Comparison of ENCODE assay signal across 8 mouse cellular contexts in genomic region chr1:182140370-182140769, GRCm38 (mm10). TPM values are rescaled to one million over a fixed set of nuclear protein-coding genes. Genes with fewer than 3 reads are reported as not detected.
DNase-seq lines count a peak whose midpoint lies in the region; ATAC-seq and TF ChIP-seq lines count a peak whose summit lies in the region.

No protein-coding gene starts in this region.

- H3K27me3 ChIP-seq in C2C12 (ENCODE audit: control insufficient read depth, insufficient read depth, insufficient read length): peaks cover 7% of the 10 kb centered on the region
- H3K27me3 ChIP-seq in heart, embryonic 14.5 days (ENCODE audit: control insufficient read depth, insufficient read depth, low read length): no peaks in the 10 kb centered on the region; the same call in 1 of the 2 replicates
- H3K27me3 ChIP-seq in liver, embryonic 12.5 days (replicated peaks): peaks cover 10% of the 10 kb centered on the region; the same call in 1 of the 2 replicates
- H3K27me3 ChIP-seq in neural tube, embryonic 11.5 days (ENCODE audit: control insufficient read depth, insufficient read depth, low read length): no peaks in the 10 kb centered on the region
- no peaks in the 10 kb centered on the region for H3K27me3 ChIP-seq in stomach, embryonic 16.5 days (ENCODE audit: control insufficient read depth, insufficient read depth, low read length)

- H3K4me2 ChIP-seq in heart, embryonic 14.5 days (ENCODE audit: low read length): peak overlapping the region; percentile 39
- peak overlapping the region; percentile 33; the same call in 1 of the 2 replicates for H3K4me2 ChIP-seq in liver, embryonic 12.5 days
- H3K4me2 ChIP-seq in neural tube, embryonic 11.5 days (ENCODE audit: low read depth): no peak overlapping the region
- 0 out of 2 replicates have a peak overlapping the region, but pooled peaks have one; percentile 30 for H3K4me2 ChIP-seq in stomach, embryonic 16.5 days (ENCODE audit: low read depth, low read length)

- 2% methylated on average over 6 of the region's 6 CpGs for WGBS in heart, embryonic 14.5 days
- WGBS in liver, embryonic 12.5 days (ENCODE audit: insufficient replicate concordance): 3% methylated on average over 6 of the region's 6 CpGs
- 4% methylated on average over 6 of the region's 6 CpGs for WGBS in neural tube, embryonic 11.5 days
- WGBS in stomach, embryonic 16.5 days: 2% methylated on average over 6 of the region's 6 CpGs

- no peak overlapping the region for H3K9ac ChIP-seq in heart, embryonic 14.5 days (ENCODE audit: low read length)
- no peak overlapping the region for H3K9ac ChIP-seq in liver, embryonic 12.5 days
- no peak overlapping the region for H3K9ac ChIP-seq in neural tube, embryonic 11.5 days (ENCODE audit: low read length)
- 0 out of 2 replicates have a peak overlapping the region, but pooled peaks have one; percentile 16 for H3K9ac ChIP-seq in stomach, embryonic 16.5 days (ENCODE audit: low read length)

- no peak overlapping the region for H3K27ac ChIP-seq in bone marrow macrophage, adult 2 months (ENCODE audit: insufficient read depth, low read depth, low read length)
- no peak overlapping the region for H3K27ac ChIP-seq in heart, embryonic 14.5 days (replicated peaks in 1 of 2; ENCODE audit: control insufficient read depth in 1 of 2, insufficient read depth in 1 of 2, low read depth in 2 of 2, low read length in 2 of 2)
- no peak overlapping the region for H3K27ac ChIP-seq in liver, embryonic 12.5 days
- no peak overlapping the region for H3K27ac ChIP-seq in neural tube, embryonic 11.5 days (ENCODE audit: low read depth, low read length)
- H3K27ac ChIP-seq in stomach, embryonic 16.5 days (ENCODE audit: low read length): no peak overlapping the region

- no peaks in the 10 kb centered on the region for H3K4me1 ChIP-seq in bone marrow macrophage, adult 2 months (ENCODE audit: control insufficient read depth, insufficient read depth, low read length)
- peaks cover 3 to 7% of the 10 kb centered on the region in 2 experiments; a peak in 1 of 4 replicates for H3K4me1 ChIP-seq in heart, embryonic 14.5 days (ENCODE audit: control insufficient read depth in 2 of 2, insufficient read depth in 2 of 2, low read length in 2 of 2)
- peaks cover 5% of the 10 kb centered on the region; the same call in 1 of the 2 replicates for H3K4me1 ChIP-seq in liver, embryonic 12.5 days
- H3K4me1 ChIP-seq in neural tube, embryonic 11.5 days (ENCODE audit: control insufficient read depth, insufficient read depth, low read length): no peaks in the 10 kb centered on the region
- H3K4me1 ChIP-seq in stomach, embryonic 16.5 days (ENCODE audit: control insufficient read depth, insufficient read depth, low read length): peaks cover 5% of the 10 kb centered on the region; the same call in 1 of the 2 replicates

- H3K36me3 ChIP-seq in C2C12 (ENCODE audit: control insufficient read depth, insufficient read depth): no peaks in the 10 kb centered on the region
- H3K36me3 ChIP-seq in heart, embryonic 14.5 days (ENCODE audit: control insufficient read depth, insufficient read depth, low read length): no peaks in the 10 kb centered on the region
- H3K36me3 ChIP-seq in liver, embryonic 12.5 days: no peaks in the 10 kb centered on the region
- no peaks in the 10 kb centered on the region for H3K36me3 ChIP-seq in neural tube, embryonic 11.5 days (ENCODE audit: control insufficient read depth, insufficient read depth, low read length)
- no peaks in the 10 kb centered on the region for H3K36me3 ChIP-seq in stomach, embryonic 16.5 days (ENCODE audit: control insufficient read depth, insufficient read depth, low read length)

- no peaks in the 10 kb centered on the region for H3K79me3 ChIP-seq in C2C12 (ENCODE audit: low read depth)

- TF ChIP-seq POLR2A in bone marrow macrophage, adult 2 months (IDR thresholded peaks at IDR 0.05; ENCODE audit: borderline replicate concordance, low read depth, low read length): no peak

- H3ac ChIP-seq in C2C12 (ENCODE audit: control insufficient read depth, insufficient read length, low read depth): no peak overlapping the region

- no peak overlapping the region for H3K4me3 ChIP-seq in C2C12 (ENCODE audit: insufficient read depth, poor library complexity, severe bottlenecking)
- H3K4me3 ChIP-seq in bone marrow macrophage, adult 2 months (ENCODE audit: insufficient read depth, low read length): no peak overlapping the region
- H3K4me3 ChIP-seq in heart, embryonic 14.5 days (ENCODE audit: control insufficient read depth in 1 of 2, insufficient read depth in 1 of 2, low read depth in 1 of 2, low read length in 2 of 2): no peak overlapping the region
- no peak overlapping the region for H3K4me3 ChIP-seq in liver, embryonic 12.5 days
- H3K4me3 ChIP-seq in neural tube, embryonic 11.5 days (ENCODE audit: low read depth, low read length): no peak overlapping the region
- H3K4me3 ChIP-seq in stomach, embryonic 16.5 days (replicated peaks; ENCODE audit: low read length): no peak overlapping the region

- peak; percentile 85 for DNase-seq in kidney, postnatal 14 days
- DNase-seq in neural tube, embryonic 11.5 days (ENCODE audit: low spot score): peak; percentile 82

- H3K79me2 ChIP-seq in C2C12 (ENCODE audit: control insufficient read depth, insufficient read depth): no peaks in the 10 kb centered on the region

- ATAC-seq in erythroid progenitor cell, adult 5-6 weeks (replicated peaks; ENCODE audit: low FRiP score, poor library complexity, severe bottlenecking): peak; percentile 69
- no peak for ATAC-seq in heart, embryonic 14.5 days (ENCODE audit: insufficient number of reproducible peaks, insufficient read depth, low FRiP score, low read depth)
- peak; percentile 73 for ATAC-seq in liver, embryonic 12.5 days
- no peak for ATAC-seq in neural tube, embryonic 11.5 days (ENCODE audit: insufficient read depth, low FRiP score, low TSS enrichment)
- peak; percentile 70 for ATAC-seq in stomach, embryonic 16.5 days (ENCODE audit: insufficient read depth, low FRiP score)

- no peaks in the 10 kb centered on the region for H3K9me3 ChIP-seq in heart, embryonic 14.5 days (ENCODE audit: control insufficient read depth, low read length)
- H3K9me3 ChIP-seq in liver, embryonic 12.5 days (replicated peaks): no peaks in the 10 kb centered on the region
- H3K9me3 ChIP-seq in neural tube, embryonic 11.5 days (ENCODE audit: control insufficient read depth, low read length): no peaks in the 10 kb centered on the region
- no peaks in the 10 kb centered on the region for H3K9me3 ChIP-seq in stomach, embryonic 16.5 days (replicated peaks; ENCODE audit: control insufficient read depth, low read length)

- TF ChIP-seq CTCF in C2C12 (IDR thresholded peaks at IDR 0.05; ENCODE audit: control insufficient read depth, insufficient read depth, insufficient read length): peak; percentile 75
- TF ChIP-seq CTCF in bone marrow macrophage, adult 2 months (IDR thresholded peaks at IDR 0.05; ENCODE audit: low read depth, low read length): peak; percentile 94

TF ChIP-seq in C2C12, 6 proteins besides CTCF, POLR2A, EP300 and RAD21:
- TF ChIP-seq MYOG (IDR thresholded peaks at IDR 0.05; ENCODE audit: control insufficient read depth, extremely low read depth, insufficient read length) (no peak), MYOD1 (IDR thresholded peaks at IDR 0.05; ENCODE audit: control insufficient read depth, insufficient read length, low read depth) (no peak), MAX (IDR thresholded peaks at IDR 0.05) (no peak), CEBPB (IDR thresholded peaks at IDR 0.05; ENCODE audit: low read depth) (no peak)

RNA-seq across cellular contexts. Expression of gene Srp9, which starts 15.8 kb away (rescaled TPM):
- 77.3 TPM for polyA plus RNA-seq in C2C12 (2012; fragmentation: generic; extraction: Trizol)
- polyA plus RNA-seq in bone marrow macrophage, adult 2 months (2012; ENCODE audit: insufficient read depth, insufficient read length, missing spikeins): 81.0 and 100 TPM in 2 replicates
- 54.5 and 62.7 TPM in 2 replicates for total RNA-seq in erythroid progenitor cell, adult 5-6 weeks (2015; ENCODE audit: low replicate concordance)
- 24.2 and 58.1 TPM in 2 replicates for total RNA-seq in erythroid progenitor cell, adult 5-6 weeks (2017; ENCODE audit: low replicate concordance)
- polyA plus RNA-seq in heart, embryonic 14.5 days (2014; fragmentation: Nextera tagmentation; extraction: Ambion mirVana): 112 and 113 TPM in 2 replicates
- polyA plus RNA-seq in liver, embryonic 12.5 days (2016; fragmentation: Nextera tagmentation; extraction: Ambion mirVana): 111 and 112 TPM in 2 replicates
- 151 and 157 TPM in 2 replicates for polyA plus RNA-seq in neural tube, embryonic 11.5 days (2014; fragmentation: Nextera tagmentation; extraction: Ambion mirVana)
- polyA plus RNA-seq in stomach, embryonic 16.5 days (2015; fragmentation: Nextera tagmentation; extraction: Ambion mirVana): 140 and 160 TPM in 2 replicates

RNA-seq across cellular contexts. Expression of gene Vmn1r1, which starts 23.9 kb away (rescaled TPM):
- polyA plus RNA-seq in C2C12 (2012; fragmentation: generic; extraction: Trizol): not detected
- polyA plus RNA-seq in bone marrow macrophage, adult 2 months (2012; ENCODE audit: insufficient read depth, insufficient read length, missing spikeins): not detected in 2 replicates
- total RNA-seq in erythroid progenitor cell, adult 5-6 weeks (2015; ENCODE audit: low replicate concordance): not detected in 2 replicates
- not detected in 2 replicates for total RNA-seq in erythroid progenitor cell, adult 5-6 weeks (2017; ENCODE audit: low replicate concordance)
- polyA plus RNA-seq in heart, embryonic 14.5 days (2014; fragmentation: Nextera tagmentation; extraction: Ambion mirVana): not detected in 2 replicates
- polyA plus RNA-seq in liver, embryonic 12.5 days (2016; fragmentation: Nextera tagmentation; extraction: Ambion mirVana): not detected in 2 replicates
- not detected in 2 replicates for polyA plus RNA-seq in neural tube, embryonic 11.5 days (2014; fragmentation: Nextera tagmentation; extraction: Ambion mirVana)
- polyA plus RNA-seq in stomach, embryonic 16.5 days (2015; fragmentation: Nextera tagmentation; extraction: Ambion mirVana): not detected in 2 replicates

Comparison
In these comparisons a context has a peak if more than half of its experiments do, and no peak if none do; other contexts are left out.
1. ATAC-seq: peak in erythroid progenitor cell, adult 5-6 weeks (single experiment), liver, embryonic 12.5 days (single experiment) and stomach, embryonic 16.5 days (single experiment); none in heart, embryonic 14.5 days (single experiment) and neural tube, embryonic 11.5 days (single experiment).